Mouse (Mus musculus) frontal cortex, postnatal 36 days (tissue): ENCODE measurements around the gene Gm11060.

Experiments
- DNase-seq, 2 experiments: peaks; one replicate each; pipeline ENCODE4 v3.0.0; 2022; ENCODE audit warnings: low spot score in 2 of 2

Gm11060 gene

DNA sequence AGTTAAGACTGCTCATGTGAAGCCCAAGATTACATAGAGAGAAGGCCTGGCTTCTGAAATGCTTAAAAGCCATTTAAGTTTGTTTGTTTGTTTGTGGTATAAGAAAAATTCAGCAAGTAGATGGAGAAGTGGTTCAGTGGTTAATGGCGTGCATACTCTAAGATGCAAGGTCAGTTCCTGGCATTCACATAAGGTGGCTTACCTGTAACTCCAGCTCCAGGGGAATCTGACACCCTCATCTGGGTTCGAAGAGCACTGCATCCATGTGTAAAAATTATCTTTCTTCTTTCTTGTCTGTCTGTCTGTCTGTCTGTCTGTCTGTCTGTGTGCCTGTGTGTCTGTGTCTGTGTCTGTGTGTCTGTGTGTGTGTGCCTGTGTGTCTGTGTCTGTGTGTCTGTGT, at the start of gene Gm11060:
TSS of gene Gm11060 (plus strand) at position 301 of the 400 bp plus-strand sequence.
- no peak for DNase-seq

DNA sequence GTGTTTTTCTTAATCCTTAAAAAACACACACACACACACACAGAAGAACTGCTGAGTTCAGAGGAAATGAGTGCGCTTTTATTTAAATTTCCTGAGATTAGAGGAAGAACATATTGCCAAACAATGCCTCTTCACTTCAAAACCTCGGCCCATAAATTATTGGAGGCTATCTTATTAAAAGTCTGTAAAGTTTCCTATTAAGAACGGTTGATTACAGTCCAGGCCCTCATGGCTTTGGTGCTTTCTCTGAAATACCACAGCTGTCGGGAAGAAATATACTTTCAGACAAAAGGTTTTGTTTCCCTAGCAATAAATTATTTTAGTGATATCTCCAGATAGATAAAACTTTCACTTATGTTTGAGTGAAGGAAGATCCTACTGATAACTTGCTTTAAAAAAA, 48.7 kb upstream of the Gm11060 start:
- no peak for DNase-seq

DNA sequence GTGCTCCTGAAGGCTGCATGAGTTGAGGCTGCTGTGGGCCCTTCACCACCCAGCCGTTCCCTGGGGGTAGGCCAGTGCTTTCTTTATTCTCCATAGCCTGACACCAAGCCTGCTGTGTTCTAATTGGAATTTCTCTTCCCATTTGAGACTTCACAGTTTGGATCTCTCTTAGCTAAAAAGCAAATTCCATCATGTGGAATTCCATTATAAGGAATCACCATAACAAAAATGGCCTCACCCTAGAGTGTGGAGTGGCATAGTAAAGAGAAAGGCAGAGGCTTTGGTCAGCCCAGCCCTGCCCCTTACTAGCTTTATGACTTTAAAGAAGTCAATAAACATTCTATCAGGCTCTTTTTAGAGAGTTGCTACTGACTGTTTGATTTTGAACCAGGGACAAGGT, 43.5 kb upstream of the Gm11060 start:
- no peak for DNase-seq

DNA sequence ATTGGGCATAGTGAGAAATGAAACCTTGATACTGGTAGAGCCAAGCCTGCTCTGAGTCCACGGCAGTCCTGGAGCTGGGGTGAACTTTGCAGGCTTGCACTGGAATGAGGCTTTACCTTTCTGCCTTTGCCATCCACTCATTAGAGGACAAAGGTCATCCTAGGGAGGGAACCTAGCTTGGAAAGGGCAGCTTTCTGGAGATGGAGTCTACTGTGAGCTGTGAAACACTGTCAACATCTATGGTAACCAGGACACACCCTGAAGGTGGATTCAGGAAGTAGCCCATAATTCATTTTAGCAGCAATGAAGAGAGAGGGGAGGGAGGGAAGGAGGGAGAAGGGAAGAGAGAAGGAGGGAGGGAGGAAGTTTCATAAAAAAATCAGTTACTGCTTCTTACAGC, 36.3 kb upstream of the Gm11060 start:
- DNase-seq, result no peak

DNA sequence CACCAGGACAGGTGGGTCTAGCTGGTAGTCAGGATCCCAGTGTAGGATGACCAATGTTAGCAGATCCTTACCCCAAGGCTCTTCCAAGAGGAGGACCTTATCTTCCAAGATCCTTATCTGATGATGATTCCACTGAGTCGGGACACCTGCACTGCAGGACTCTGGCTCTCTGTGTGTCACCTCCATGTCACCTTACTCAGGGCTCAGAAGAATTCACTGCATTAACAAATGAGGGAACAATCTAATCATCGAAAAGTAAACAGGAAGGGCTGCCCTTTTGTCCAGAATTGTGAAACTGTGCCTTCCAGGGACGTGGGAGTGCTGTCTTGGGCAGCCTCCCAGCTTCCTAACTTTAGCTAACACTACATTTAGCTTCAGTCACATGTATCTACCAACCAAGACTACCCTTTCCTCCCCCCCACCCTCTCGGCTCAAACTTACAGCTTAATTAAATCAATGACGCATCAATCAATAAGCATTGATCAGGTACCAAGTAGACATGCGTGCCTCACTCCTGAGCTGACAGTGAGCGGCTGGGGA, 33.2 kb upstream of the Gm11060 start:
- peak; percentile 2 to 43 for DNase-seq

DNA sequence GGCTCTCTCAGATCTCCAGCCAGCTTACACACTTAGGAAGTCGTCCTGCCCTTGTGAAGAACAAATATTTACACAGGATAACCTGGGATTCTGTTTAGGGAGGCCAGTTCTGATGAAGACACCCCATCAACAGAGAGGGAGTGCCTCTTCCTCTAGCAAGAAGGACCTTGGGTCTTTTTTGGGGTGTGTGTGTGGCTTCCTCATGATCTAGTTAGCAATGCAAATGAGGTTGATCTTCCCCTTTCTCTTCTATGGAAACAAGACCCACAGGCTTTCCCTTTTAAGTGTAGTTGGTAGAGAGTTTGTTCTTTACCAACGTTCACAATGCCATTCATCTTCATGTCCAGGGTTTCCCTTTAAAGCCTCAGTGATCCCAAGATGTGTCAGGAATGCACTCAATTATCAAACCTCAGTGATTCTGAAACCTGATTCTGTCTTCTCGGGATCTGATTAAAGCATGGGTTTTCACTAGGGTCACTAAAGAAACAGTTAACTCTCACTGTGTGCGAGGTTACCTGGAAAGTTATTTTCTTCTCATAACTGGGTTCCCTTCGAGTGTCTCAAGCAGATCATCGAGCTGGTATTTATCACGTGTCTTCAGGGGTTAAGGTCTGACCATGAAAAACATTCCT, 29.0 kb upstream of the Gm11060 start:
- DNase-seq, result no peak

DNA sequence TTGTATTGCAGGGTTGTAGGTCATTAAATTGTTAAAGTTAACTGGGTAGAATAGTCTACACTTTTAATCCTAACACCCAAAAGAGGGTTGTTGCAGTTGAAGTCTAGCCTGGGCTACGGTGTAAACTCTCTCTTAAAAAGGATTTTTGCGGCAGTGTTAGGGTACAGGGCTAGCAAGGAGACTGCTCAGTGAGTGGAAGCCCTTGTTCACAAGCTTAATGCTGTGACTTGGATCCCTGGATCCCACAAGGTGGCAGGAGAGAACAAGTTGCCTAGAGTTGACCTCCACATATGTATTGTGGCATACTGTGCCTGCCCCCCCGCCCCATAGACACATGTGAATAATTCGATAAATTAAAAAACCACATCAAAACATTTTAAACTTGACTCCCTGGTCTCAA, 19.3 kb upstream of the Gm11060 start:
- no peak for DNase-seq

DNA sequence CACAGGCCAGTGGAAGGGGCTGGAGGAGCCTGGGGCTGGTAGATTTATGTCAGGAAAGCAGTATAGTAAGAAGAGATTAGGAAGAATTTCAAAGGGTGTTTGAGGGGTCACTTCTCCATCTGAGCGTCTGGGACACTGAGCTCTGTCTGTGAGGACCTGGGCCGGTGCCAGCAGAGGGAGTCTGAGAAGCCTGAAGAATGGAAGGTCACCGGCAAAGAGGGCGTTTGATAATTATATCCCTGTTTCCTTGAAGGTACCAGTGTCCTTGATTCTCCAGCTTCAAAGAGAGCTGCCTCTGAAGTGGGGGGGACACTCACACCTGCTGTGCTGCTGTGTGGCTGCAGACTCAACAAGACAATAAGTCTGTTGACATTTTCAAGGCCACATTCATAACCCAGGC, 17.6 kb upstream of the Gm11060 start:
- DNase-seq, result no peak

DNA sequence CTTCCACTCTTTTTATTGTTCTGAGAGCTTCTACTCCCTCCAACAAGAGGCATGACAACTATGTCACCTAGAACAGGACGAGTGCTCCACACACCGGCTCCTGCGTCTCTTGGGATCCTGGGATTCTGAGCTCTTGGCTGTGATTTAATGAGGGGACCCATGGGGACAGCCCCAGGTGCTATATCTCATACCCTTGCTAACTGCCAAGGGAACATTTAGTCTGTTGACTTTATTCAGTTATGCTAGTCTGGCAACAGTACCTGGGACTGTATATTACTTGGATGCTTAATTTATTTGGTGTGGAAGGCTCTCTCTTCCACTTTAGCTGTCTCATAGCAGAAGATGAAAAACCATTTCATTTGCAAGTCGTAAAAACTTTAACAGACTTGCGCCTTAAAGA, 16.0 kb upstream of the Gm11060 start:
- no peak for DNase-seq

DNA sequence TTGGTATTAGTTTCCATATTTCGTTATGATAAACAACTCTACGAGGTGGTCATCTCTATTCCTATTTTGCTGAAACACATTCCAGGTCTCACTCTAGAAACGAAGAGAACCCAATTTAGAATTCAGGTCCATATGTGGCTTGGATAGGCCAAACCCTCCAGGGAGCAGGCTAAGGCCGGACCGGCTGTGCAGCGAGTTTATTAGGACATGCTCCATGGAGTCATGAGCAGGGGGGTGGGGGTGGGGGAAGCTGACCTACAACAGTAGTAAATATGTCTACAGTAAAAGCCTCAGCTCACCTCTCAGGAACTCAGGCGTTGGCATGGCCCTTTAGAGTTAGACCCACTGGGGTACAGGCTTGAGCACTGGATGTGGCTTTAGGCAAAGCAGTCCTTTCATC, 14.7 kb upstream of the Gm11060 start:
- DNase-seq, result no peak

DNA sequence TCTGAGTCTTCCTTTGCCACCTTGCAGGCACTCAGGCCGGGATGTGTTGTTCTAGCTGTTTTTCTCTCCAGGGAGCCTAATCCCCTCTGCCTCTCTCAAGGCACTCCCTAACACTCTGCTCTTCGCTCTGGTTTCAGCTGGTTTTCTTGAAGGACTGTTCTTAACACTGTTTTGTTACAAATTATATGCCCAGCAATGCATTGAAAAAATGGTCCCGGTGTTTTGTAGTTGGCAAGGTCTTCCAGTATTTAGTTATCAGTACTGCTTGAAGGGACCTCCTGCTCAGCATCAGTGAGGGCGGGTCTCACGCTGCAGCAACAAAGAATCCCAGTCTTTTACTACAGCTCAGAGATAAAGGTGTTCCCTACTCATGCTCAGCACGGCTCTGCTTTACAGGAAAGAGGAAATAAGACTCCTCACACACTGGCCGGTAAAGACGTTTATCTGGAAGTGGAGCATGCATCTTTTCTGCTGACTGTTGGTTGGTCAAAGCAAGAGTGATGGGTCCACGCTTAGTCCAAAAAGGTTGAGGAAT, 9.5 kb upstream of the Gm11060 start:
- no peak for DNase-seq

DNA sequence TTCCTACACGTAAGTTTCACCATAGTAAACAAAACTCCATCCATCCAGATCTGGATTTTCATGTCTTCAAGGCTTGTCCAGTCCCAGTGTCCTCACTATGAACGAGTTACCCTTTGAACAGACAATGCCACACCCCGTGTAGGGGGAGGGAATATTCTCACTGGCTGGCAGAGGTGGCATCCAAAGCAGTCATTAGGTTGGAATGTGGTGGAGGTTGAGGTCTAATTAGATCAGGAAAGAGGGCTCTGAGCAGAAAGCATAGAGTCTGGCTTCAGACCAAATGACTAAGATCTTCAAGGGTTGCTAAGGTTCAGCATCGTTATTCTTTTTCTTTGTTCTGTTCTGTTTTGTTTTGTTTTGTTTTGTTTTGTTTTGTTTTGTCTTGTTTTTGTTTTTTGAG, 7.8 kb upstream of the Gm11060 start:
- no peak for DNase-seq

DNA sequence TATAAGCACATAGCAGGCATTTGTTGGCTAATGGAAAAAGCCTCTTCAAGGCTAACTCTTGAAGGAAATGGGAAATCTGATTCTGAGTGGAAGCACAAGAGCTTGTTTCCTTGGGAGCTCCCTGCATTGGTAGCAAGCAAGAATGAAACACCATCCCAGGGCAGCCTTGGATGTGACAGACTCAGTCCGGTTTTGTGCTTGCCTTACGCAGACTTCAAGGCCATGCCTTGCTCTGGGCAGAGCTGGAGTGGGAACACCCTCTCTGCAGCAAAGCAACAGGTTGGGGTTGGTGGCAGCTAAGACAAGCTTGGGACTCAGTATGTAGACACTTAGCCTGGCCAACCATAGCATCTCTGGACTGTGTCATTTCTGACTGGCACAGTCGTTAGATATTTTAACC, 5.7 kb upstream of the Gm11060 start:
- DNase-seq, result no peak

DNA sequence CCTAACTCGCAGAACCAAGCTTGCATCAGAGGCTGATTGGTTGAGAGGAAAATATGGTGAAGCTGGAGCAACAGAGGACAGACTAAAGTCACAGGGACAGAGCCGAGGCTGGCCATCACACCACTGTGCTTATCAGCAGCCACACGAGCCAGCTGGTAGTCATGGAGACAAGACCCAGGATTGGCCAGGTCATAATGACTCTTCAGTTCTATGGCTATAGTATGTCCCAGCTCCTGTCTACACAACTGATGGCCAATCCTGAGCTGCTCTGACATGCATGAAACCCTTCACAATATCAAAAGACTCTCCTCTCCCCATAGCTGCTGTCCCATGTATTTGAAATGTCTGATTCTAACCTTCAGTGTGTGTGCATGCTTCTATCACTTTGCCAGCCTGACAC, 3.8 kb upstream of the Gm11060 start:
- DNase-seq, result no peak

DNA sequence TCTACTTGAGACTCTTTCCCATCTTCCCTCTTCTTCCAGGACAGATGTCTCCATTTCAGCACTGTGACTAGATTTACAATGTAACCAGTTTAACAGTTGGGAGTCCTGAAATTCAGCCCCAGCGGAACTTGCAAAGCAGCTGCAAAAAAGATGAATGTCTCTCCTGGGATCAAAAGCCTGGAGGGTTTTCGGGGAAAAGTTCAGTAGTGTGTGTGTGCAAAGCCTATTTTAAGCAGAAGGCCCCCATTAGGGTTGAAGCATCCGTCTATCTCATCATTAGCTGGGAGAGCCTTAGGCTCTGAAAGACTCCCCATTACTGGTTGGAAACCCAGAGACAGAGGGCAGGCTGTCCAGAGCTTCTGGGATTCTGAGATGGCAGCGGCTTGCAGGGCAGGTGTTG, 2.7 kb upstream of the Gm11060 start:
- no peak for DNase-seq

DNA sequence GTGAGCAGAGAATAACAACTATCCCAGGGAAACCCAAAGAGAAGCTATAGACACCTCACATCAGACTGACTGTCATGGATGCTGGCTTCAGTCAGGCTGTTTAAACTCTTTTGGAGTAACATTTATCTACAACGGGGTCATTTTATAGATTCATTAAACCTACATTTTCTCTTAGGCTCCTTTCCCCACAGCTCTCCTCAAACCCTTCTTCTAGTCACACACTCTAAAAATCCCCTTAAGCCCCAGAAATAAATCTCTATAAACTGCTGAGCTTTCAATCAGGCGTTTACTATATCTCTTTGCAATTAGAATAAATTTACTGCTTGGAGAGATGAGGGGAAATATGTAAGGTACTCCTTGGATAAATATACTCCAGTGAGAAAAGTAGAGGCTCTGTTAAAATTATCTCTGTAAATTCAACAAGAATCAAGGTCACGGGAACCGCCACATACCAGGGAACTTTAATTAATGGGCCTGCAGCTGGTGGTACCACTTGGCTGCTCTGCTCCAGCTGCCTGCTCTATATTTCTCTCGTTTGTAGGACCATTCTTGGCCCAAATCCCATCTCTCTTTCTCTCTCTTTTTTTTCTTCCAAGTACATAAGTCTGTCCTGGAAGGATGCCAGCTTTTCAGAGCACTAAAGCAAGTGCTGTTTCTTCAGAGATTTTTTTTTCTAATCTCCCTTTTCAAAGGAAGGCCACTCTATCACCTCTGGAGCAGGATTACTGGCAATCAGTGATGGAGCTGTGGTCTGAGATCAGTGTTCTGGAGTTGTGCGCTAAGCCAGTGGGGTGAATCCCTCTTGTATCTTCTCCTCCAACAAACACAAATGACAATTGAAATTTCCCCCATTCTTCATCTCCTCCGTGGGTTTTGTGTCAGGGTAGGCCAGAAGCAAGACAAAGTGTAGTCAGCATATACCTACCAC, 2.0 kb upstream of the Gm11060 start:
- peak in 1 of 2 experiments; percentile 40 for DNase-seq

DNA sequence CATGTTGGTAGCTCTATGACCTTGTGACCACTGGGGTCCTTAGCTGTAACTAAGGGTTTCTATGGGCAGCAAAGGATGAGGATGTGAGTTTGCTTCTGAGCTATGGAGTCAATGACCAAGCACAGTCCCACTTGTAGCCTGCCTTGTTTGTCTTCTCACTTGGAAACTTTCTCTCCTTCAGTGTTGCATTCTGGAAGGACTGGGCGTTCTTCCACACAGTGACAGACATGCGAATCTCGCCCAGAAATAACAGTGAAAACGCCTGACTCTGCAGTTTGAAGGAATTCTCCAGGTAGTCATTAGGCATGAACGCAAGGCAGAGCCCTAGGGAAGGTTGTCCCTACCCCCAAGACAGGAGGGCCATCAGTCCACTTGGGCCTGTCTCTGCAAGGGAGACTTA, 827 bp upstream of the Gm11060 start:
- DNase-seq, result no peak

DNA sequence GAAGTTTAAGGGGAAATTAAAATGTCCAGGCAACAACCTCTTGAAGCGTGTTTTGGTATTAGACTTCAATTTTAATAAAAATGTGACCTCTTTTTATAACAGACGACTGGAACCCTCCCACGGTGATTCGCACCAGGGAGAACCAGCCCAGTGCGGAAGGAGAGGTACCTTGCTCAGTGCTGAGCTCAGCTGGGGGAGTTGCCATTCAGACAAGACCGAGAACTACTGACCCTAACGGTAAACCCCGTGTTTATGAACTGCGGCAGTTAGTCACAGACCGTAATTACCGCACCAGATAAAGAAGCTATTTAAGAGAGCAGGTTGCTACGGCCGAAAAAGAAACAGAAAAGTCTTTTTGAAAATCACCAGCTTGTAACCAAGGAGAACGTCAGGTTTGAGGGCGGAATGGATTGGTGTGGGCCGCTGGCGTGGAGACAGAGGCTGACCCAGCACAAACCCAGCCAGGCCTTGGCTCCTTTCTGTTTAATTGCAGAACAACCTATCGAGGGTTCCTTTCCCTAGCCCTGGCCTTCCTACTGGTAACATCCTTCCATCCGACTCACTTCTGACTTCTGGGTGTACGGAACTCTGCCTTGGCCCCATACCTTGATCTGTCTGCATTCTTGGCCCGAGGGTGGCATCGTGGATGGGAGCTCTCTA, 5.6 kb downstream of the Gm11060 start:
- peak in 1 of 2 experiments; percentile 8 for DNase-seq

DNA sequence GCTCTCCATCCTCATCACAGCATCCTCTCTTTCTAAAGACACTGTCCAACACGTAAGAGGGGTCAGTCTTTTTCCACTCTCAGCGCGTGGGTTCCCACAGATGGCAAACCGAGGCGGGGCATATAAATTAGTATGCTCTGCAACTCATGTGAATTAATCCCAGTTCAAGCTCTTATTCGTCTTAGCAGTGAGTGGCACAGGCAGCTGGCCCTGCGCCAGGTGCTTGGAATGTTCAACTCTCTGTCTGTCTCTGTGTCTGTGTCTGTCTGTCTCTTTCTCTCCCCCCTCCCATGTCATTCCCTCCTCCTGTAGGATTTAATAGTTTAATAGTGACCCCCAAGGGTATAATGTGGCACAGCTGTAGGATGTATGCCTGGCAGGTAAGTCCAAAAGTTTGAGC, 7.6 kb downstream of the Gm11060 start:
- DNase-seq, result no peak

DNA sequence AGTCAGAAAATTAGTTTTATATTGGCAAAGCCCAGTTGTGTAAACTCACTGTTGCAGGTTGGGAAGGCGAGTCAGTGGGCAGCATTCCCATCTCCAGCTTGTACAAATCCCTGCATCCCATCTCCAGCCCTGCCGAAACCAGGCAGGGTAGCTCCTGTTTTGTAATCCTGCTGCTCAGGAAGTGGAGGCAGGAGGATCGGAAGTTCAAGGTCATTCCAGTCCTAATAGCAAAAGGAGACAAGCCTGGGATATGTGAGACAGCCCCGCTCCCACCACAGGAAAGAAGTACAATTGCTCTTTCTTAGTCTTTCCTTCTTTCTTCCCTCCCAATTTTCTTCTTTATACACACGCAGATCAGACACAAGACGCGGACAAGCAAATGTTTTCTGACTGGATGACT, 8.7 kb downstream of the Gm11060 start:
- DNase-seq, result no peak

DNA sequence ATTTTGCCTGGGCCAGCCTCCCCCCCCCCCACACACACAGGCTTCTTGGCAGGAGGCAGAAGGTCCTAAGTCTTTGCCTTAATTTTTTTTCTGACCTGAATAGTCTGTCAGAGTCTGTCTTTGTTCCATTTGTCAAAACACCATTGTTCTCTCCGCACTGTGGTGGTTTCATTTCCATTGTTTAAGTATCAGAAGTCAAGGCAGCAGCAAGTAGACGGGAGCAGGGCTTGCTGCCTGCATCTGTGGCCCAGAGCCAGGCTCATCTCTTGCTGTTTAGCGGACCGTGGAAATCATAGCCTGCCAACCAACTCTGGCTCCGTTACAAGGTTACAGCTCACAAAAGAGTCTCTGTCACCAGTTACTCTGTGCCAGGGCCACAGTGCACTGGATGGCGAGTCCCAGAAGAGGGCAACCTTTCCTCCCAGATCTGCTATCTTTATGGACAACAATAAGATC, 16.9 kb downstream of the Gm11060 start:
- peak; percentile 54 to 82 for DNase-seq

DNA sequence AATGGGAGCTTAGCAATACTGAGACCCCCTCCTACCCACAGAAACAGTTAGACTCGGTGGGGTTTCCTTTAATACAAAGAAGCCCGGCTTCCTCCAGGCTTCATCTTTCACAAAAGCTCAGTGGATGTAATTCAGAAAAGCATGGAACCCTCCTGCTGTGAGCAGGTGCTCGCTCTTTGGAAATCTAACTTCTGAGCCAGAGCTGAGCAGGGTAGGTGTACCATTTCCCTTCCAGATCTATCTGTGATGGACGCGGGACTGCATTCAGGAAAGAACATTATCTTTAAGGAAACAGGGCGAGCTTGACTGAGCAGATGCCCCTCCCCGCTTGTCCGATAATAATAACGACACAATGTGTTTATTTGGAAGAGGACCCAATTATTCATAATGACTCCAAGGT, 22.3 kb downstream of the Gm11060 start:
- DNase-seq, result no peak
